In genomic region chrY:1285735-1286134, GRCm38 (mm10) we compare ENCODE assay signal across 8 mouse cellular contexts. TPM values are rescaled to one million over a fixed set of nuclear protein-coding genes. Genes with fewer than 3 reads are reported as not detected.
A peak's percentile ranks its signal among the peaks of the same experiment; 100 is the strongest.
DNase-seq lines count a peak whose midpoint lies in the region; ATAC-seq and TF ChIP-seq lines count a peak whose summit lies in the region.

No protein-coding gene starts in this region.

- 0 out of 2 replicates have a peak overlapping the region, but pooled peaks have one; percentile 15 for H3K9ac ChIP-seq in embryonic facial prominence, embryonic 15.5 days
- H3K9ac ChIP-seq in hindbrain, embryonic 11.5 days (ENCODE audit: low read depth, low read length): no peak overlapping the region
- H3K9ac ChIP-seq in liver, adult 2 months (ENCODE audit: low read depth, low read length): peak overlapping the region; percentile 77

- peaks cover 12% of the 10 kb centered on the region for H3K36me3 ChIP-seq in E14TG2a.4 (ENCODE audit: insufficient read depth, low read length)
- H3K36me3 ChIP-seq in embryonic facial prominence, embryonic 15.5 days: no peaks in the 10 kb centered on the region
- no peaks in the 10 kb centered on the region for H3K36me3 ChIP-seq in hindbrain, embryonic 11.5 days (ENCODE audit: control insufficient read depth, insufficient read depth, low read length)
- peaks cover 8% of the 10 kb centered on the region; the same call in 1 of the 2 replicates for H3K36me3 ChIP-seq in liver, adult 2 months (ENCODE audit: control insufficient read depth, insufficient read depth, low read length)

- no peak for ATAC-seq in embryonic facial prominence, embryonic 15.5 days (ENCODE audit: insufficient number of reproducible peaks, low FRiP score, low TSS enrichment, low read depth)
- 0 out of 2 replicates have a peak, but pooled peaks have one; percentile 30 for ATAC-seq in hindbrain, embryonic 11.5 days (ENCODE audit: low FRiP score)
- peak; percentile 49 for ATAC-seq in monocyte, adult 5-6 weeks (replicated peaks; ENCODE audit: insufficient number of reproducible peaks, low FRiP score, low TSS enrichment, poor library complexity, severe bottlenecking)

- H3K27me3 ChIP-seq in E14TG2a.4 (ENCODE audit: insufficient read depth, low read length): no peaks in the 10 kb centered on the region
- no peaks in the 10 kb centered on the region for H3K27me3 ChIP-seq in embryonic facial prominence, embryonic 15.5 days
- no peaks in the 10 kb centered on the region for H3K27me3 ChIP-seq in hindbrain, embryonic 11.5 days (ENCODE audit: control insufficient read depth, insufficient read depth, low read length)
- H3K27me3 ChIP-seq in liver, adult 2 months (ENCODE audit: control insufficient read depth, insufficient read depth, low read length): no peaks in the 10 kb centered on the region

- TF ChIP-seq POLR2A in liver, adult 2 months (IDR thresholded peaks at IDR 0.05; ENCODE audit: extremely low read depth, insufficient read depth, low read length): no peak

- 0 out of 2 replicates have a peak overlapping the region, but pooled peaks have one; percentile 19 for H3K4me2 ChIP-seq in embryonic facial prominence, embryonic 15.5 days (replicated peaks)
- peak overlapping the region; percentile 14; the same call in 1 of the 2 replicates for H3K4me2 ChIP-seq in hindbrain, embryonic 11.5 days (replicated peaks; ENCODE audit: low read depth, low read length)

- peak; percentile 67 for DNase-seq in CD4-positive, CD25-positive, alpha-beta regulatory T cell, adult 2 months (ENCODE audit: low read depth, low spot score)
- DNase-seq in hindbrain, embryonic 11.5 days (ENCODE audit: low spot score): peak; percentile 7
- peak; percentile 64 for DNase-seq in liver, adult 2 months (ENCODE audit: extremely low read depth, low read depth, low spot score)
- peak; percentile 9 for DNase-seq in yolk sac, embryonic 10.5 days (ENCODE audit: low spot score)
- DNase-seq in cerebellum, adult 8-10 months: no peak

- H3K4me1 ChIP-seq in E14TG2a.4 (replicated peaks; ENCODE audit: low read depth, low read length): no peaks in the 10 kb centered on the region
- no peaks in the 10 kb centered on the region for H3K4me1 ChIP-seq in embryonic facial prominence, embryonic 15.5 days
- H3K4me1 ChIP-seq in hindbrain, embryonic 11.5 days (replicated peaks; ENCODE audit: control insufficient read depth, insufficient read depth, low read length): no peaks in the 10 kb centered on the region
- H3K4me1 ChIP-seq in liver, adult 2 months (ENCODE audit: control insufficient read depth, insufficient read depth, low read length): no peaks in the 10 kb centered on the region

- no peaks in the 10 kb centered on the region; the same call in 1 of the 2 replicates for H3K79me2 ChIP-seq in liver, adult 2 months (ENCODE audit: control insufficient read depth, insufficient read depth, low read length)

- peak overlapping the region; percentile 79 for H3K4me3 ChIP-seq in E14TG2a.4 (replicated peaks; ENCODE audit: low read length)
- peak overlapping the region; percentile 44 for H3K4me3 ChIP-seq in embryonic facial prominence, embryonic 15.5 days (replicated peaks)
- peak overlapping the region; percentile 35 for H3K4me3 ChIP-seq in hindbrain, embryonic 11.5 days (ENCODE audit: low read depth, low read length)
- H3K4me3 ChIP-seq in liver, adult 2 months (ENCODE audit: insufficient read depth, low read depth, low read length): peak overlapping the region; percentile 69

- 2% methylated on average over 12 of the region's 12 CpGs for WGBS in embryonic facial prominence, embryonic 15.5 days
- WGBS in hindbrain, embryonic 11.5 days: 8% methylated on average over 8 of the region's 12 CpGs
- 6% methylated on average over 12 of the region's 12 CpGs for WGBS in liver, adult 2 months

- no peak for TF ChIP-seq CTCF in E14TG2a.4 (conservative IDR thresholded peaks at IDR 0.05; ENCODE audit: low read length)
- TF ChIP-seq CTCF in liver, adult 2 months (IDR thresholded peaks at IDR 0.05; ENCODE audit: low read depth, low read length): no peak

- no peaks in the 10 kb centered on the region; the same call in 1 of the 2 replicates for H3K9me3 ChIP-seq in E14TG2a.4 (ENCODE audit: low read length)
- no peaks in the 10 kb centered on the region for H3K9me3 ChIP-seq in embryonic facial prominence, embryonic 15.5 days (replicated peaks)
- H3K9me3 ChIP-seq in hindbrain, embryonic 11.5 days (ENCODE audit: control insufficient read depth, low read length): no peaks in the 10 kb centered on the region

- H3K27ac ChIP-seq in embryonic facial prominence, embryonic 15.5 days (replicated peaks): peak overlapping the region; percentile 85
- H3K27ac ChIP-seq in hindbrain, embryonic 11.5 days (ENCODE audit: low read depth, low read length): no peak overlapping the region
- H3K27ac ChIP-seq in liver, adult 2 months (replicated peaks; ENCODE audit: insufficient read depth, low read depth, low read length): peak overlapping the region; percentile 84

RNA-seq across cellular contexts. Expression of gene Ddx3y, which starts 0.7 kb away (rescaled TPM):
- polyA plus RNA-seq in embryonic facial prominence, embryonic 15.5 days (2015; fragmentation: Nextera tagmentation; extraction: Ambion mirVana): 23.8 and 27.0 TPM in 2 replicates
- 12.4 and 19.6 TPM in 2 replicates for polyA plus RNA-seq in hindbrain, embryonic 11.5 days (2014; fragmentation: Nextera tagmentation; extraction: Ambion mirVana)
- 0.07 TPM in 1 of 2 replicates, not detected in the other for total RNA-seq in liver, adult 2 months (2014; rRNA removed)
- not detected in 2 replicates for polyA plus RNA-seq in liver, adult 2 months (2012; rRNA removed)
- 134 to 227 TPM (median 223 TPM) in 3 replicates for total RNA-seq in monocyte, adult 5-6 weeks (2017)

RNA-seq across cellular contexts. Expression of gene Uty, which starts 40.2 kb away (rescaled TPM):
- polyA plus RNA-seq in embryonic facial prominence, embryonic 15.5 days (2015; fragmentation: Nextera tagmentation; extraction: Ambion mirVana): 10.2 and 11.0 TPM in 2 replicates
- polyA plus RNA-seq in hindbrain, embryonic 11.5 days (2014; fragmentation: Nextera tagmentation; extraction: Ambion mirVana): 10.6 and 16.1 TPM in 2 replicates
- not detected in 2 replicates for total RNA-seq in liver, adult 2 months (2014; rRNA removed)
- not detected in 2 replicates for polyA plus RNA-seq in liver, adult 2 months (2012; rRNA removed)
- total RNA-seq in monocyte, adult 5-6 weeks (2017): 31.4 to 35.3 TPM (median 33.0 TPM) in 3 replicates
